Mouse (Mus musculus) megakaryocyte progenitor cell, adult 5-6 weeks (primary cell): ENCODE results near the gene Drd4. TPM values are rescaled to one million over a fixed set of nuclear protein-coding genes. Genes with fewer than 3 reads are reported as not detected.

ENCODE experiments used
- ATAC-seq: replicated peaks from 2 replicates; pipeline ENCODE4 v1.8.0; 2016; ENCODE audit warnings: mild to moderate bottlenecking, moderate TSS enrichment, inconsistent platforms; ENCODE audit not compliant: poor library complexity
- total RNA-seq, 2 experiments: library from RNA; stranded (forward) in 1 of 2; stranded (reverse) in 1 of 2; fragments of 157-497, 149-512 nt in 1 of 2; fragments of 200-1000 nt in 1 of 2; gene quantifications; 2 replicates each; pipeline versions ENCODE4 v1.2.3 to v1.2.4; 2015 to 2017

Drd4 gene
- total RNA-seq, 2 experiments from 2014 or later = not detected

DNA sequence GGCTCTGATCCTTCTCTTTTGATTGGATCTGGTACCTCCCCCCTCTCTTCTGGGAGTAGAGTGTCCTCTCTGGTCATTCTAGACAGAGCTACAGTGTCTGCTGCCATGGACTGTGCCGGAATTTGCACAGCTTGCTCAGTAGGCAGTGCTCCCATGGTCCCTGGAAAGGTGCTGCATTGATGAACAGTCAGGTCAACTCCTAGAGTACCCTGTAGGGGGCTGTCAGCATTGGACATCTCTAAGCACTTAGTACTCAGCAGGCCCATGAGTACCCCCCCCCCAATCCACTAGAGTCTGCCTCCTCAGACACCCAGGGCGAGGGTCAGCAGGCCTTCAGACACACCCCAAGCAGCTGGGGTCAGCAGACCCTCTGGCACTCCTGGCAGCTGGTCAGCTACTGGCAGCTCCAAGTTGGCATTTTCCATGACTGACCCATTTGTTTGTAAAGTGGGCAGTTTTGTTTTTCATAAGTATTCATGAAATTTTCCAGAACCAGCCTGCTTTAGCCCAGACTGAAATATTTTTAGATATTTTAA lies 43.3 kb downstream of the Drd4 start:
- no peak for ATAC-seq

DNA sequence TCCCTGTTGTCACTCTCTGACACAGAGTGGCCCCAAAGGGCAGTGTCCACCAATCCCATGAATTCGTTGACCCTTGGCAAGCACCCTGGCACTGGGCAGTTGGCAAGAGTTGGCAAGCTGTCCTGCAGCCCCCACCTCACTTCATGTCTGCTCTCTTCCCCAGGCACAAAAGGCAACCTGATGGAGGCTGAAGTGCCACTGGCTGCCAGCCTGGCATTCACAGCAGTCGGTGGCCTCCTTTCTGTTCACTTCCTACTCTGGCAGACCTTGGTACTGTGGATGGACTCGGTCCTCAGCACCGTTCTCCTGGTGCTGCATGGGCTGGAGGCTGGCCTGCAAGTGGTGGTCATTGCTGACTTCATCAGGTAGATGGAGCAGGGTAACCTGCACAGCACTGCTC lies 43.9 kb downstream of the Drd4 start:
- ATAC-seq = no peak

DNA sequence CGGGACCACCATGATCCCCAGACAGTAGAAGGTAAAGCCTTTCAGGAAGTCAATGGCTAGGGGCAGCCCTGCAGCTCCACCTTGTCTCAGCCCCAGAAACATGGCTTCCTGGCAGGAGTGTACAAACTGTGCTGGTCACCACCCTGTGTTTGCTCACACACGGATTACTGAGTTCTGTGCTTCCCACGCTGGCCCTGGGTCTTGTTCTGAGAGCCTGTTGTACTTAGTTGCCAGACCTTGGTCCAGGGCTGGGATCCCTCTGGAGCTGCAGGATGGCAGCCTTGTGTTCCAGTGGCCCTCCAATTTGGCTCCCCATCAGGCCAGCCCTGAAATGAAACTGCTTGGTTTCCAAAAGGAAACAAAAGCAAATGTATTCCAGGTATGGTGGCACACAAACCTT lies 44.5 kb downstream of the Drd4 start:
- ATAC-seq = no peak

DNA sequence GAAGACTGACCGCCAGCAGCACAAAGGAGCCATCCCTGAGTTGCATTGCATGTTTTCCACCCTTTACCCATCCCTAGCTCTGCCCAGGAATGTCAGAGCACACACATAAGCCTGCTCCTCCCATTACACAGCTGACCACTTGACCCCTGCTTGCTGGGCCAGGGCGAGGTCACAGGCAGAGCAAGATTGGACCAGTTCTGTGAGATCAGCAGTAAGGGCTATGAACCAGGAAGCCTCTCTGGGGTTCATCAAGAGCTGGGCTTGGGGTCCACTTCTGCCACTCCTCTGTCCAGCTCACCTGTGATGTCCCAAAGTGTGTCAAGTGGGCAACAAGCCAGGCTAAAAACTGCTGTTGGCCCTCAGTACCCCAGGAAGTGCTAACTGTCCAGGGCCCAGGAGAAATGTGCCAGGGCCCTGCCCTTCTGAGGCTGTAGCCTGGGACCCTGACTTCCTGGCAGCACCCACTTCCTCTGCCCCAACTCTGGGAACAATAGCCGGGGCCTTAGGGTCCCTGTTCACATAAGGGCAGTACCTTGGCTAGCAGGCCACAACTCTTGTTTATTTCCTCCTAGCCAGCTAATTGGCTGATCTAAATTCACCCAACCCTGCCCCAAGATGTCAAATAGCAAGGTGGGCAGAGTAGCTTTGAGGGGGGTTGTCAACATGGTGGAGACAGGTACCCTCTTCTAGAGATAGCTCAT lies 46.1 kb downstream of the Drd4 start:
- no peak for ATAC-seq

DNA sequence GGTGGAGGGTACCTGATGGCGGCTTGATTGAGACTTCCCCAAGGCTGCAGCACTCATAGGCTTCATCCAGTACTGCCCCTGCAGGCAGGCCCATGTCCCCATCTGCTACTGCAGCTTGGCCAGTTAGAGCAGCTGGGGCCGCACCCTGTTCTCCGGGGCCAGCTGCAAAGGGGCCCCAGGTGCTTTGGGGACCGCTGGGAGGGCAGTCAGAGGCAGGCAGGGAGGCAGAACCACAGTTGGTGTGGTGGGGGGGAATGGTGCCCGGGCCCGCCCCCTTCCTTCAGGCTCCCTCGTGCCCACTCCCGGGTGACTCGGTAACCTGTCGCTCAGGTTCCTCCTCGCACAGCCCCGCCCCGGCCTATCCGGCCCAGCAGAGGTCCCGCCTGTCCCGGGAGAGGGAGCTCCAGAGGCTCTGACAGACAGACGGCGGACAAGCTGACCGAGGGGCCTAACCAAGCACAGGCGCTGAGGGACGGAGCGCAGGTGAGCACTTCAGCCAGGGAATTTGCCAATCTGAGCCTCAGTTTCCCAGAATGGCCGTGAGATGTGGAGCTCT lies 46.8 kb downstream of the Drd4 start, which contains the start of gene Eps8l2:
Gene Eps8l2 (plus strand): TSS at position 305 of the 556 bp plus-strand sequence.
- ATAC-seq = peak; percentile 85

DNA sequence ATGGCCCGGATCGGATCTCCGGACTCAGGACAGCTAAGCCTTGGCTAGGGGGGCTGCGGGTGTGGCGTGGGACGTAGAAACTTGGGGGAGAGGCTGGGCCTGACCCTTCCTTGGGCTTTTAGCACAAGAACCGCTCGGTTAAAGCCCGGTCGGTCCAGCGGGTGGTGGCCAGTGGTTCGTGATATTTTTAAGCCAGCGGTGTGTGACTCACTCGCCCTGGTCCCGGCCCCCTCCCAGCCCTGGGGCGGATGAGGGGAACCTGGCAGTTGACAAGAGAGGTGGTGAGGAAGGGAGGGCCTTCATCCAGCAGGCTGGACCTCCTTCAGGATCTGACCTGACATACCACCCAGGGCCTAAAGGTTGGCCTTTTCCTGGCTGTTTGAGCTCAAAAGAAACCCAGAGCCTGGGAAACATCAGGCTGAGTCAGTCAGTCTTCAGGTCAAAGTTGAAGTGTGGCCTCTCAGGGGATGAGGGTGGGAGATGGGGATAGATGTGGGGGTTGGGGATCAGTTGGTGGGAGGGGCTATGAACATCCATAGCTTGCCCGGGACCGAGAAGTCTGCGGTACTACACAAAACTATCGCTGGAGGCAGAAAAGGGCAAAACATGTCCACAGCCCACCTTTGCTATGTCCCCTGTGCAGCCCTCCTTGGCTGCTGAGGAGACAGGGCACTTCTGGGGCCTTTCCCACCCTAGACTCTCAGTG lies 47.6 kb downstream of the Drd4 start:
- ATAC-seq = no peak

DNA sequence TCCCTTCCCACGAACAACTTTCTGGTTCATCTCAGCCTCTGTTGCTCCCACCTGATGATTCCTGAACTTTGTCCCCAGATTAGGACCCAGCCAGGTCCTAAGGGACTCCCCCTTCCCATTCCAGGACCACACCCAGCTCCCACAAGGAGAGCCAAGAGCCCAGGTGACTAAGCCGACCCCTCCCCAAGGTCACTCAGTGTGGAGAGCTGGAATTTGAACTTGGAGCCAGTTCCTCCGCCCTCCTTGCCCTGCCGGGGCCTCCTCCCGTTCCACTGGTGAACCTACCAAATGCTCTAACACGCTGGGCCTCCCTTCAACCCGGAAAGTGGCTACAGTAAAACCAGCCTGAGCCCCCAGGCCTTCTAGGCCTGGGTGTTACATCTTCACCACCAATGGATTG lies 48.2 kb downstream of the Drd4 start:
- ATAC-seq = no peak

DNA sequence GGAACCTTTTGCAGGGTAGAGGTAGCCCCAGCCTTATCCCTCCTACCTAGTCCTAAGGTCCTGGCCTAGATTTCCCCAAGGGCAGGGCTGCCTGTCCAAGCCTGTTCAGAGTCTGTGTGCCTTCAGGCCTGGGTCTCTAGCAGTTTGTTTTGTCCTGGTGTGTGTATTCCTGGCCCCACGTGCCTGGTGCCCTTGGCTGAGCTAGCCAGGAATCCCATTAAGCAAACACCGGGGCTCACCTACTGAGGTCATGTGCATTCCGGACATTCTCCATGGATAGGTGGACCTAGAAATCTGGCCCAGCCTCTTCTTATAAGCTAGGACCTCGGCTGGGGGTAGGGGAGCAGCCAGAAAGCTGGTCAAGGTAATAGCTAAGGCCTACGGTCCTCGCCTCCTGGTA lies 48.7 kb downstream of the Drd4 start:
- ATAC-seq = no peak

DNA sequence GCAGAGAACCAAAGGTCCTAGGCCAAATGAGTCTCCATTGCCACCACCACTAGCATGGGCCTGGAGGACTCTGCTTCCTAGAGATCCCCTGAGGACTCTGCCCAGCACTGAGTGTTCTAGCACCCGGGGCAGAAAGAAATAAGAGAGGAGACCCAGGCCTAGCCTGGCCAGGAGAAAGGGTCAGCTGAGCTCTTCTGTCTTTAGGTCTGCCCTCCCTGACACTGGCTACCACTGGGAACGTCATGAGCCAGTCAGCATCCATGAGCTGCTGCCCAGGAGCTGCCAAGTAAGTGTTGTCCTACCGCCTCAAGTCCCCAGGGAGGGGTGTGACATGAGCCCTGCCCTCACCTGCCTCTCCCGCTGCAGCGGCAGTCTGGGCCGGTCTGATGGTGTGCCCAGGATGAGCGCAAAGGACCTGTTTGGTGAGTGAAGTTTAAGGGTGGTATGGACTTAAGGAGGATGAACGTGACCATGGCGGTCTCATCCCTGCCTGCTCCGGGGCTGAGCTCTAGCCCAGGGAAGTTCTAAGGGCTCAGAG lies 50.0 kb downstream of the Drd4 start:
- ATAC-seq = no peak

DNA sequence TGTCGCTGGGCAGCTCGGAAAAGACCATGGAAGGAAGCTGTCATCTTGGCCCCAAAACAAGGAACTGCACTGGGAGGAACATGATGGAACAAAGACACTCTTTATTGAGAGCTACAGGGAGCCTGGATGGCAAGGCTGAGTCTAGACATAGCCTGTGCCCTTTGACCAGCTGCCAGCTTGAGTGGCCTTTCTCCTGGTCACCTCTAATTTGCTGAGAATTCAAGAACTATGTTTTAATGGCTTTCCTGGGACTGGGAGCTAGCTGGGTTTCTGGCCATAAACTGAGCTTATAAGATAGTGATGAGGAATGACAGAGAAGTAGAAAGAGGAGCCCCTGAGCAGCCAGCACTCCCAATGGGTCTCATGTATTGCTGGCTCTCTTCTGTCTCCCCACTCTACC lies 51.4 kb downstream of the Drd4 start:
- ATAC-seq = no peak

DNA sequence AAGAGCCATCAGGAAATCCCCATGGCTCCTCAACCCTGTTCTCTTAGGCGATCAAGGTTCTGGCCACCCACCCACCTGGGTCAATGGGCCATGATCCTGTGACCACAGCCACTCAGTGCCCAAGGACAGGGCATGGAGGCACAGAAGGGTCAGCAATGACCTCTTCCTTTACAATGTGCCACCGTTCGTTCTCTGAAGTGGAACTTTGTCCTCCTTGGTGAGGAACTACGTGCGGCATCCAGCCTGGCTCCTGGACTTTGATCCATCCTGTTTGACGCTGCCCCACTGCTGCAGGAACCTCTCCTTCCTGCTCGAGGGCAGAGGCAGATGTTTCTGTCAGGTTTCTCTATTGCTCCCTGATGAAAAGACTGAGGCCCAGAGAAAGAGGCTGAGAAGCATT lies 51.9 kb downstream of the Drd4 start:
- ATAC-seq = no peak

DNA sequence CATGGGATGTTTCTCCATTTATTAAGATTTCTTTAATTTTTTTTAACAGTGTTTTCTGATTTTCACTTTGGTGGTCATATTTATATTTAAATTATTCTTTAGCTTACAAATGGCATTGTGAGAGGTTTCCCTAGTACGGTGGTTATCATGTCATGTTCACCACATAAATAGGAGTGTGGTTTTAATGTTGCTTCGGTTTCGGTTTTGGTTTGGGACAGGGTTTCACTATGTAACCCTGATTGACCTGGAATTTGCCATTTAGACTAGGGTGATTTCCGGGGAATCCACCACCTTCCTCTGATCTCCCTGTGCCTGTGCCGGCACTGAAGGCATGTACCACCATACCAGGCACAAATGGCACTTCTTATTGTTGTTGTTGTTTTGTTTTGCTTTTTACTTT lies 53.0 kb downstream of the Drd4 start:
- no peak for ATAC-seq

Other genes starting within 250 kb of the Drd4 start
- gene B4galnt4, start 230.9 kb upstream of the Drd4 start, total RNA-seq (2015) = 0.84 and 1.3 TPM in 2 replicates
- 1.5 and 2.8 TPM in 2 replicates for gene B4galnt4, start 230.9 kb upstream of the Drd4 start, total RNA-seq (2017)
- 1.0 and 2.2 TPM in 2 replicates for gene Pkp3, start 213.8 kb upstream of the Drd4 start, total RNA-seq (2015)
- 0.10 and 1.1 TPM in 2 replicates for gene Pkp3, start 213.8 kb upstream of the Drd4 start, total RNA-seq (2017)
- gene Sigirr, start 191.4 kb upstream of the Drd4 start, total RNA-seq (2015) = 12.3 and 12.6 TPM in 2 replicates
- 5.8 and 14.0 TPM in 2 replicates for gene Sigirr, start 191.4 kb upstream of the Drd4 start, total RNA-seq (2017)
- not detected in 2 replicates for gene Ano9, start 174.2 kb upstream of the Drd4 start, total RNA-seq (2015)
- not detected in 2 replicates for gene Ano9, start 174.2 kb upstream of the Drd4 start, total RNA-seq (2017)
- 5.8 and 9.2 TPM in 2 replicates for gene Ptdss2, start 169.6 kb upstream of the Drd4 start, total RNA-seq (2015)
- gene Ptdss2, start 169.6 kb upstream of the Drd4 start, total RNA-seq (2017) = 5.7 and 5.8 TPM in 2 replicates
- 36.0 and 41.3 TPM in 2 replicates for gene Rnh1, start 119.1 kb upstream of the Drd4 start, total RNA-seq (2015)
- 43.4 and 57.6 TPM in 2 replicates for gene Rnh1, start 119.1 kb upstream of the Drd4 start, total RNA-seq (2017)
- gene Hras, start 98.0 kb upstream of the Drd4 start, total RNA-seq (2015) = 30.5 and 40.6 TPM in 2 replicates
- 19.9 and 23.7 TPM in 2 replicates for gene Hras, start 98.0 kb upstream of the Drd4 start, total RNA-seq (2017)
- 0.39 and 0.84 TPM in 2 replicates for gene Lrrc56, start 97.8 kb upstream of the Drd4 start, total RNA-seq (2015)
- gene Lrrc56, start 97.8 kb upstream of the Drd4 start, total RNA-seq (2017) = 0.50 and 3.4 TPM in 2 replicates
- gene Lmntd2, start 77.9 kb upstream of the Drd4 start, total RNA-seq (2015) = 0.20 and 0.89 TPM in 2 replicates
- gene Lmntd2, start 77.9 kb upstream of the Drd4 start, total RNA-seq (2017) = 0.10 TPM in 1 of 2 replicates, not detected in the other
- 3.2 and 4.3 TPM in 2 replicates for gene Rassf7, start 76.1 kb upstream of the Drd4 start, total RNA-seq (2015)
- 2.2 and 6.6 TPM in 2 replicates for gene Rassf7, start 76.1 kb upstream of the Drd4 start, total RNA-seq (2017)
- 51.0 and 53.0 TPM in 2 replicates for gene Phrf1, start 63.2 kb upstream of the Drd4 start, total RNA-seq (2015)
- gene Phrf1, start 63.2 kb upstream of the Drd4 start, total RNA-seq (2017) = 60.4 and 62.2 TPM in 2 replicates
- 2.4 and 3.0 TPM in 2 replicates for gene Irf7, start 25.5 kb upstream of the Drd4 start, total RNA-seq (2015)
- gene Irf7, start 25.5 kb upstream of the Drd4 start, total RNA-seq (2017) = 2.9 and 4.7 TPM in 2 replicates
- gene Cdhr5, start 15.2 kb upstream of the Drd4 start, total RNA-seq (2015) = not detected in 2 replicates
- gene Cdhr5, start 15.2 kb upstream of the Drd4 start, total RNA-seq (2017) = not detected in 2 replicates
- gene Sct, start 12.9 kb upstream of the Drd4 start, total RNA-seq (2015) = not detected in 2 replicates
- gene Sct, start 12.9 kb upstream of the Drd4 start, total RNA-seq (2017) = not detected in 2 replicates
- gene Deaf1, start 35.7 kb downstream of the Drd4 start, total RNA-seq (2015) = 33.6 and 33.7 TPM in 2 replicates
- 19.8 and 23.0 TPM in 2 replicates for gene Deaf1, start 35.7 kb downstream of the Drd4 start, total RNA-seq (2017)
- gene Tmem80, start 35.7 kb downstream of the Drd4 start, total RNA-seq (2015) = 11.1 and 11.7 TPM in 2 replicates
- 9.1 and 9.2 TPM in 2 replicates for gene Tmem80, start 35.7 kb downstream of the Drd4 start, total RNA-seq (2017)
- gene Eps8l2, start 46.9 kb downstream of the Drd4 start, total RNA-seq (2015) = 0.67 TPM in 1 of 2 replicates, not detected in the other
- gene Eps8l2, start 46.9 kb downstream of the Drd4 start, total RNA-seq (2017) = not detected in 2 replicates
- gene Taldo1, start 100.2 kb downstream of the Drd4 start, total RNA-seq (2015) = 103 and 117 TPM in 2 replicates
- 508 and 513 TPM in 2 replicates for gene Taldo1, start 100.2 kb downstream of the Drd4 start, total RNA-seq (2017)
- gene Gatd1, start 122.1 kb downstream of the Drd4 start, total RNA-seq (2015) = 21.9 and 25.9 TPM in 2 replicates
- gene Gatd1, start 122.1 kb downstream of the Drd4 start, total RNA-seq (2017) = 13.5 and 16.3 TPM in 2 replicates
- gene Cend1, start 137.5 kb downstream of the Drd4 start, total RNA-seq (2015) = not detected in 2 replicates
- not detected in 2 replicates for gene Cend1, start 137.5 kb downstream of the Drd4 start, total RNA-seq (2017)
- 15.5 and 19.8 TPM in 2 replicates for gene Slc25a22, start 145.9 kb downstream of the Drd4 start, total RNA-seq (2015)
- gene Slc25a22, start 145.9 kb downstream of the Drd4 start, total RNA-seq (2017) = 4.4 and 5.3 TPM in 2 replicates
- gene Pidd1, start 152.0 kb downstream of the Drd4 start, total RNA-seq (2015) = 14.2 and 14.4 TPM in 2 replicates
- gene Pidd1, start 152.0 kb downstream of the Drd4 start, total RNA-seq (2017) = 9.7 and 11.2 TPM in 2 replicates
- 2,968 and 3,129 TPM in 2 replicates for gene Rplp2, start 155.4 kb downstream of the Drd4 start, total RNA-seq (2015)
- 2,070 and 2,265 TPM in 2 replicates for gene Rplp2, start 155.4 kb downstream of the Drd4 start, total RNA-seq (2017)
- gene Pnpla2, start 163.2 kb downstream of the Drd4 start, total RNA-seq (2015) = 44.5 and 44.9 TPM in 2 replicates
- 15.6 and 20.1 TPM in 2 replicates for gene Pnpla2, start 163.2 kb downstream of the Drd4 start, total RNA-seq (2017)
- 8.6 and 8.9 TPM in 2 replicates for gene Cracr2b, start 169.1 kb downstream of the Drd4 start, total RNA-seq (2015)
- 11.4 and 16.6 TPM in 2 replicates for gene Cracr2b, start 169.1 kb downstream of the Drd4 start, total RNA-seq (2017)
- gene Cd151, start 175.4 kb downstream of the Drd4 start, total RNA-seq (2015) = 11.0 and 14.7 TPM in 2 replicates
- gene Cd151, start 175.4 kb downstream of the Drd4 start, total RNA-seq (2017) = 14.5 and 22.1 TPM in 2 replicates
- gene Polr2l, start 183.1 kb downstream of the Drd4 start, total RNA-seq (2015) = 31.3 and 40.2 TPM in 2 replicates
- gene Polr2l, start 183.1 kb downstream of the Drd4 start, total RNA-seq (2017) = 45.0 and 46.7 TPM in 2 replicates
- 18.3 and 23.9 TPM in 2 replicates for gene Tspan4, start 183.2 kb downstream of the Drd4 start, total RNA-seq (2015)
- 38.2 and 39.1 TPM in 2 replicates for gene Tspan4, start 183.2 kb downstream of the Drd4 start, total RNA-seq (2017)
- gene Chid1, start 247.9 kb downstream of the Drd4 start, total RNA-seq (2015) = 5.8 and 6.3 TPM in 2 replicates
- gene Chid1, start 247.9 kb downstream of the Drd4 start, total RNA-seq (2017) = 31.2 and 38.7 TPM in 2 replicates